Mouse (Mus musculus) layer of hippocampus, adult 2 months (tissue): ENCODE measurements at regions not wholly inside any gene's neighbourhood (a gene's known extent, or its start where the extent isn't known, plus 50 kb on each side); places are given as distances from the start of the nearest gene placed in this dataset.

ENCODE experiments used
- DNase-seq, 2 experiments: peaks; one replicate each; pipeline ENCODE4 v3.0.0; 2022; ENCODE audit warnings: low spot score in 2 of 2
- H3K27ac ChIP-seq: fragments of 200-600 bp; 2 replicates; pipeline ENCODE4 v1.8.1; 2022
- H3K4me3 ChIP-seq: fragments of 200-600 bp; 2 replicates; pipeline ENCODE4 v1.8.1; 2022; ENCODE audit warnings: mild to moderate bottlenecking
- CTCF ChIP-seq: fragments of 200-600 bp; conservative IDR thresholded peaks from 2 replicates; pipeline ENCODE4 v1.8.1; 2022; ENCODE audit warnings: antibody characterized with exemption, mild to moderate bottlenecking, moderate library complexity

DNA sequence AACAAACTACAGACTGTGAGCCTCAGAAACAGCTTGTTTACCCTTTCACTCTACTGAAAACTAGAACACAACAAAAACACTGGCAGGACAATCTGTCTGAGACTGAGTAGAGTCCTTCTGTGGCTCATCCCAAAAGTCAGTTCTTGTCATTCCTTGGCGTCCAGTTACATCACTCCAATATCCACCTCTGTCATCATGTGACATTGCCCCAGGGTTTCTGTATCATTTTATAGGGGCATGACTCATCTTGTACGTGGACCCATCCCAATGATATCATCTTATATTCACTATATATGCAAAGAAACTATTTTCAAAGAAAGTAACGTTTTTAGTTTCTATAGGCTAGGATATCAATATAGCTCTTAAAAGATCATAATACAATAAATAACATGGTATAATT lies 152.3 kb downstream of the Dkk2 start:
- H3K4me3 ChIP-seq: no peak overlapping the region
- no peak overlapping the region for H3K27ac ChIP-seq
- no peak for TF ChIP-seq CTCF
- DNase-seq: no peak

DNA sequence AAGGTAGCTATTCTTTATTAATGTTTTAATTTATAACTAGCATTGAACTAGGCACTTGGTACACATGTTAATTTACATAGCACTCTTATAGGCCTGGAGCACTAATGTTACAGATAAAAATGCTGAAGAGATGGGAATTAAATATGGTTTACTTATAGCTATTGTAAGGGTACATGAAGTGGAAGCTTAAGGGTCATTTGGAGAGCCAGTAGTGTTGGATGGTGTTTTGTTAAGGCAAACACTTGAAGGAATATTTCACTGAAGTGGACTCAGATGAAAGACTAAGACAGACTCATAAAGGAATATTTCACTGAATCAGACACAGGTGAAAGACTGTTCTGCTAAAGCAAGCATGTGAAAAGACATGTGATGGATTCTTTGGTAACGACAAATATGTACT lies 172.7 kb downstream of the Dkk2 start:
- Histone ChIP-seq H3K4me3 (no peak overlapping the region), H3K27ac (no peak overlapping the region)
- no peak for DNase-seq
- no peak for TF ChIP-seq CTCF

- Histone ChIP-seq H3K27ac (no peak overlapping the region), H3K4me3 (no peak overlapping the region)
- TF ChIP-seq CTCF: no peak
- DNase-seq: peak in 1 of 2 experiments; percentile 16
Observed at GRCm38 (mm10) chr3:132269641-132270040, 184.5 kb downstream of the Dkk2 start.

- Histone ChIP-seq H3K4me3 (no peak overlapping the region), H3K27ac (no peak overlapping the region)
- DNase-seq: no peak
- TF ChIP-seq CTCF: no peak
Observed at GRCm38 (mm10) chr3:132274786-132275185, 189.7 kb downstream of the Dkk2 start.

- TF ChIP-seq CTCF: no peak
- Histone ChIP-seq H3K27ac (no peak overlapping the region), H3K4me3 (no peak overlapping the region)
- no peak for DNase-seq
Observed at GRCm38 (mm10) chr3:132277771-132278170, 192.7 kb downstream of the Dkk2 start.

DNA sequence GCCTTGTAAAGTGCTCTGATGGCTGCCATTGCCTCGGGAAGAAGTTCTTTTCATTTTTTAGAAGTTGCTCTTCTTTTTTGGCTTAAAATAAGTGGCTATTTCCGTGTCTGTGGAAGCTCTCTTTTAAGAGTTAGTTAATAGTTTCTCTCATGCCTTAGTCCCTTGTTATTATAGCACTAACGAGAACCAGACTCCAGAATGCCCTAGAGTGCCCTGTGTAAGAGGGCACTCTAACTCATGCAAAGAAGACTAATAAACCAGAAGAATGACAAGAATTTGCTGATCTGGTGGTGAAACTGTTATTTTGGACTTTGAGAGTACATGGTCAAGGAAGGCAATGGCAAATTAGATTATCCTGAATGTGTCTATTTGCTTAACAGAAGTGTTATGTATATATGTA lies 202.6 kb downstream of the Dkk2 start:
- TF ChIP-seq CTCF: no peak
- Histone ChIP-seq H3K4me3 (no peak overlapping the region), H3K27ac (no peak overlapping the region)
- DNase-seq: no peak

DNA sequence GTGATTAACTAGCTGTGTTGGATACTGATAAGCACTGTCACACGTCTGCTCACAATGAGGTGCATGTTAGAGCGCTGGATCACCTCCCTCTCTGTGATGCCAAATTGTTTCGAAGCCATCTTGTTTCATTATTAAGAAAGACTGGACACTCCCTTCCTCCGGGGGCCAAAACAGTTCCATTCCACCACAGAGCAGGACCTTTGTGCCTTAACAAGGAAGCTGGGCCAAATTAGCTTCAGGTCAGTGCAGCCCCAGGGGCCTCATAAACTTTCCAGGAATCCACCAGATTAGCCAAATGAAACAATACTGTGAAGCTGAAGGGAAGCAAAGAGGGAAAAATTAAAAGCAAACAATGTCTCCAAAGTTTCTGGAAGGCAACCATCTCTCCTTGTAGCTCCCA lies 241.9 kb downstream of the Dkk2 start:
- DNase-seq: no peak
- Histone ChIP-seq H3K27ac (no peak overlapping the region), H3K4me3 (no peak overlapping the region)
- TF ChIP-seq CTCF: no peak

- no peak for DNase-seq
- TF ChIP-seq CTCF: no peak
- no peak overlapping the region for H3K4me3 ChIP-seq
- H3K27ac ChIP-seq: no peak overlapping the region
Observed at GRCm38 (mm10) chr3:132343625-132344024, 258.5 kb downstream of the Dkk2 start.

DNA sequence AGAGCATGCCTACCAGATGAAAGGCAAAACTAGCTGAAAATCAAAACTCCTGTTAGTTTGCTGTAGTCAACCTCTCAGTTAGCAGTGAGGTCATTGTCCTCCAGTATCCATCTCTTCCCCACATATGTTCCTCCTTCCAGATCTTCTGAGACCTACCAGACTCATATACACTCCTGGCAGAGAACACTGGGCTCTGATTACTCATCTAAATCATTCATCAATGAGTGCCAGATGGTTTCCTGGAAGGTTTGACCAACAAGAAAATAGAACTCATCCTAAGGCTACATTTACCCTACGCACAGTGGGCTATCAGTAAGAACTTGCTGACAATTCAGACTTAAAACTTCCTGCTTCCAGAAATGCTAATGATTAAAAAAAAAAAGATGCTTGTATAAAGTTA lies 260.8 kb downstream of the Dkk2 start:
- TF ChIP-seq CTCF: no peak

GRCm38 (mm10) chr3:132349602-132350001 lies 264.5 kb downstream of the Dkk2 start:
- DNase-seq: no peak
- no peak for TF ChIP-seq CTCF
- no peak overlapping the region for H3K4me3 ChIP-seq
- no peak overlapping the region for H3K27ac ChIP-seq

More for the DNA sequence above, 260.8 kb downstream of the Dkk2 start:
- DNase-seq: no peak
- Histone ChIP-seq H3K4me3 (no peak overlapping the region), H3K27ac (no peak overlapping the region)

DNA sequence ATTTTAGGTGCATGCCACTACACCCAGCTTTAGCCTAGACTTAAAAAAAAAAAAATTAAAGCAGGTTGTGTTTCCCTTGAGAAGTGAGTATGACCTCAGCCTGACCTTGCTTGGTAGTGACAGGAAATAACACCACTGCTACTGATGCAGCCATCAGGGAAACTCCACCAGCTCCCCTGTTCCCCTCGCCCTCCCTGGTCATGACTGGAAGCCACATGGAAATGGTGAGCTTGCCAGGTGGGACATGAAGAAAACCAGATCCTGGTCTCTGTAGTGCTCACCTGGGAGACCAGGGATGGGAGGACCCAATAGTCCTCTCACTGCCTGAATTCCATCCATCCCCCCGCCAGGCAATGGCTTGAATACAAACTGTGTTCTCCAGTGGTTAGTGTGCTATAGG lies 268.1 kb downstream of the Dkk2 start:
- Histone ChIP-seq H3K27ac (no peak overlapping the region), H3K4me3 (no peak overlapping the region)
- no peak for TF ChIP-seq CTCF
- no peak for DNase-seq

- no peak overlapping the region for H3K27ac ChIP-seq
- TF ChIP-seq CTCF: no peak
- DNase-seq: no peak
- H3K4me3 ChIP-seq: no peak overlapping the region
Observed at GRCm38 (mm10) chr3:132359596-132359995, 270.0 kb upstream of the Gimd1 start.

DNA sequence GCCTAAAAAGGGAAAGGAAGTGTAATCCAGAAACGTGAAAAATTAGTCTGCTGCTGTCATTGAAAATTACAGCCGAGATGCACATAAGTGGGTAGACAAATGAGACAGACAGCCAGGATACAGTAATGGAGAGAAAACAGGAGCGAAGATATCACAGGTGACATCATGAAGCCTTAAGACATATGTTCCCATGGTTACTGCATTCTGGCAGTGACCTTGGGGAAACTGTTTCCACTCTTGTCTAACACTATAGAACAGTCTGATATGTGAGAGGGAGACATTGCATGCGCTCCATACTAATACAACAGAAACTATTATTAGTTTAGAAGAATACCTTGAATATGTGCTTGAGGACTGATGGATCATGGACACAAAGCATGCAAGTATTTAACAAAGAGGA lies 254.0 kb upstream of the Gimd1 start:
- no peak for TF ChIP-seq CTCF
- Histone ChIP-seq H3K4me3 (no peak overlapping the region), H3K27ac (no peak overlapping the region)
- no peak for DNase-seq

DNA sequence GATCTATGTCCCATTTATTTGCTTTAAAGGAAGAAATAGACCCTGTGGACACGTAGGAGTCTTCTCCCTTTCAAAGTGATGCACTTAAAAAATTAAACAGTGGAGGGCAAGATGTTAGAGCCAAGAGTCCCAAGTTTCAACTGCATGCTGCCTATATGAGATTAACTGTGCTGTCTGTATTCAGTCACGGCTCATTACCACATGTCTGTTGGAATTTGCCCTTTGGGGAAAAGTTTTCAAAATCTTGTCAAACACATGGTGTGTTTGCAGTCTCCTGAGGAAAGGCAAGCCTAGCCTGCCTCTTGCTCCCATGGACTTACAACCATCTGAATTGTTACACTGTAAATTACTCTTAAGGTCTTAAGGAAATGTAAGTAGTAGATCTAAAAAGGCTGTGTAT lies 211.9 kb upstream of the Gimd1 start:
- H3K4me3 ChIP-seq: no peak overlapping the region
- no peak for TF ChIP-seq CTCF
- DNase-seq: no peak
- no peak overlapping the region for H3K27ac ChIP-seq
